Mouse (Mus musculus) midbrain, embryonic 14.5 days (tissue): ENCODE data around the gene Zfp367. TPM values are rescaled to one million over a fixed set of nuclear protein-coding genes. Genes with fewer than 3 reads are reported as not detected.

ENCODE experiments used
- ATAC-seq: fragments of 200-750 bp; cut with Nextera tagmentation; 2 replicates; pipeline ENCODE4 v1.8.0; 2017; ENCODE audit warnings: moderate number of reproducible peaks, moderate library complexity; ENCODE audit not compliant: low FRiP score, low TSS enrichment
- DNase-seq: peaks from one replicate; pipeline ENCODE4 v3.0.0-alpha.2; 2015
- H3K27ac ChIP-seq: fragments of 300-500 bp; sonication (generic); replicated peaks from 2 replicates; pipeline ENCODE4 v1.5.1; 2014; ENCODE audit warnings: mild to moderate bottlenecking, low read depth, low read length, moderate library complexity
- H3K27me3 ChIP-seq: fragments of 300-500 bp; sonication (generic); 2 replicates; pipeline ENCODE4 v1.6.1; 2014; ENCODE audit warnings: low read length, control low read depth, mixed read lengths; ENCODE audit not compliant: control insufficient read depth, insufficient read depth
- H3K36me3 ChIP-seq: fragments of 300-500 bp; sonication (generic); 2 replicates; pipeline ENCODE4 v1.6.1; 2014; ENCODE audit warnings: low read length, control low read depth; ENCODE audit not compliant: control insufficient read depth, insufficient read depth
- H3K4me1 ChIP-seq: fragments of 300-500 bp; sonication (generic); 2 replicates; pipeline ENCODE4 v1.6.1; 2014; ENCODE audit warnings: mild to moderate bottlenecking, antibody characterized with exemption, low read length, control low read depth; ENCODE audit not compliant: control insufficient read depth, insufficient read depth
- H3K4me2 ChIP-seq: fragments of 300-500 bp; sonication (generic); 2 replicates; pipeline ENCODE4 v1.6.1; 2014; ENCODE audit warnings: mild to moderate bottlenecking, low read length, moderate library complexity
- H3K4me3 ChIP-seq: fragments of 300-500 bp; sonication (generic); replicated peaks from 2 replicates; pipeline ENCODE4 v1.5.1; 2014; ENCODE audit warnings: low read depth, low read length
- H3K9ac ChIP-seq: fragments of 300-500 bp; sonication (generic); replicated peaks from 2 replicates; pipeline ENCODE4 v1.6.1; 2014; ENCODE audit warnings: mild to moderate bottlenecking, low read length, moderate library complexity
- H3K9me3 ChIP-seq: fragments of 300-500 bp; sonication (generic); 2 replicates; pipeline ENCODE4 v1.6.1; 2016; ENCODE audit warnings: low read length, control low read depth, mixed read lengths; ENCODE audit not compliant: control insufficient read depth
- WGBS: fragments of 180-500 bp; shearing (Covaris S2); extraction: QIAGEN DNeasy Blood & Tissue Kit; methylation state at CpG from one replicate; pipeline ENCODE4 v1.1.7; 2014; 5-methylcytosine and 5-hydroxymethylcytosine counted together
- polyA plus RNA-seq: library from polyadenylated mRNA; unstranded; fragments of >200 nt; fragmentation: Nextera tagmentation; extraction: Ambion mirVana; gene quantifications from 2 replicates; pipeline ENCODE4 v1.2.1, GENCODE M21; 2014

The Zfp367 gene
- polyA plus RNA-seq, 1 experiment from 2014 or later, result 7.2 TPM

- no peaks in the 10 kb centered on the region for H3K9me3 ChIP-seq
- no peak overlapping the region for H3K27ac ChIP-seq
- WGBS, result 60% methylated on average over 2 of the region's 2 CpGs
- H3K27me3 ChIP-seq, result no peaks in the 10 kb centered on the region
- H3K4me1 ChIP-seq, result no peaks in the 10 kb centered on the region
- no peak overlapping the region for H3K4me3 ChIP-seq
- no peak overlapping the region for H3K9ac ChIP-seq
- DNase-seq, result no peak
- ATAC-seq, result no peak
- H3K4me2 ChIP-seq, result no peak overlapping the region
- H3K36me3 ChIP-seq, result no peaks in the 10 kb centered on the region
Measured at GRCm38 (mm10) chr13:64117442-64117841, 35.6 kb downstream of the Zfp367 start.

GRCm38 (mm10) chr13:64110421-64110820 lies 42.6 kb downstream of the Zfp367 start:
- Histone ChIP-seq H3K4me3 (no peak overlapping the region), H3K36me3 (no peaks in the 10 kb centered on the region), H3K27me3 (no peaks in the 10 kb centered on the region), H3K9ac (no peak overlapping the region), H3K9me3 (no peaks in the 10 kb centered on the region), H3K4me1 (0 out of 2 replicates have a peak, but pooled peaks cover 2% of the 10 kb centered on the region), H3K4me2 (no peak overlapping the region), H3K27ac (no peak overlapping the region)
- WGBS, result 91% methylated on average over 1 of the region's 1 CpGs
- DNase-seq (no peak), ATAC-seq (no peak)

- H3K4me2 ChIP-seq, result no peak overlapping the region
- H3K36me3 ChIP-seq, result no peaks in the 10 kb centered on the region
- no peaks in the 10 kb centered on the region for H3K9me3 ChIP-seq
- no peaks in the 10 kb centered on the region for H3K27me3 ChIP-seq
- no peak overlapping the region for H3K4me3 ChIP-seq
- DNase-seq (peak; percentile 43), ATAC-seq (no peak)
- WGBS, result 24% methylated on average over 5 of the region's 5 CpGs
- H3K27ac ChIP-seq, result no peak overlapping the region
- H3K9ac ChIP-seq, result no peak overlapping the region
- H3K4me1 ChIP-seq, result 0 out of 2 replicates have a peak, but pooled peaks cover 2% of the 10 kb centered on the region
Measured at GRCm38 (mm10) chr13:64108381-64108850, 44.6 kb downstream of the Zfp367 start.

GRCm38 (mm10) chr13:64107535-64107934 lies 45.5 kb downstream of the Zfp367 start:
- H3K36me3 ChIP-seq, result no peaks in the 10 kb centered on the region
- H3K4me3 ChIP-seq, result no peak overlapping the region
- no peak overlapping the region for H3K27ac ChIP-seq
- DNase-seq, result peak; percentile 40
- H3K9ac ChIP-seq, result no peak overlapping the region
- H3K27me3 ChIP-seq, result no peaks in the 10 kb centered on the region
- peak; percentile 55; the same call in 1 of the 2 replicates for ATAC-seq
- H3K9me3 ChIP-seq, result no peaks in the 10 kb centered on the region
- 7% methylated on average over 8 of the region's 8 CpGs for WGBS
- 0 out of 2 replicates have a peak, but pooled peaks cover 2% of the 10 kb centered on the region for H3K4me1 ChIP-seq
- peak overlapping the region; percentile 6; the same call in 1 of the 2 replicates for H3K4me2 ChIP-seq

GRCm38 (mm10) chr13:64107105-64107504 lies 45.9 kb downstream of the Zfp367 start:
- DNase-seq, result no peak
- 0 out of 2 replicates have a peak, but pooled peaks cover 2% of the 10 kb centered on the region for H3K4me1 ChIP-seq
- H3K27me3 ChIP-seq, result no peaks in the 10 kb centered on the region
- H3K4me3 ChIP-seq, result no peak overlapping the region
- no peak overlapping the region for H3K27ac ChIP-seq
- no peak for ATAC-seq
- H3K4me2 ChIP-seq, result no peak overlapping the region
- no peaks in the 10 kb centered on the region for H3K36me3 ChIP-seq
- 29% methylated on average over 3 of the region's 3 CpGs for WGBS
- H3K9ac ChIP-seq, result no peak overlapping the region
- H3K9me3 ChIP-seq, result no peaks in the 10 kb centered on the region

- no peaks in the 10 kb centered on the region for H3K27me3 ChIP-seq
- WGBS, result 94% methylated on average over 3 of the region's 3 CpGs
- ATAC-seq (no peak), DNase-seq (no peak)
- H3K27ac ChIP-seq, result no peak overlapping the region
- H3K4me2 ChIP-seq, result no peak overlapping the region
- H3K4me1 ChIP-seq, result 0 out of 2 replicates have a peak, but pooled peaks cover 2% of the 10 kb centered on the region
- no peak overlapping the region for H3K9ac ChIP-seq
- H3K9me3 ChIP-seq, result no peaks in the 10 kb centered on the region
- no peak overlapping the region for H3K4me3 ChIP-seq
- H3K36me3 ChIP-seq, result no peaks in the 10 kb centered on the region
Measured at GRCm38 (mm10) chr13:64105690-64106089, 47.3 kb downstream of the Zfp367 start.

GRCm38 (mm10) chr13:64100186-64100585 lies 52.8 kb downstream of the Zfp367 start:
- Histone ChIP-seq H3K9ac (no peak overlapping the region), H3K4me2 (no peak overlapping the region), H3K4me3 (no peak overlapping the region), H3K36me3 (no peaks in the 10 kb centered on the region), H3K4me1 (no peaks in the 10 kb centered on the region), H3K9me3 (no peaks in the 10 kb centered on the region), H3K27ac (no peak overlapping the region), H3K27me3 (no peaks in the 10 kb centered on the region)
- ATAC-seq (no peak), DNase-seq (peak; percentile 81)
- WGBS, result 62% methylated on average over 3 of the region's 3 CpGs

GRCm38 (mm10) chr13:64098992-64099391 lies 54.0 kb downstream of the Zfp367 start:
- Histone ChIP-seq H3K4me1 (no peaks in the 10 kb centered on the region), H3K4me3 (no peak overlapping the region), H3K27ac (no peak overlapping the region), H3K9me3 (no peaks in the 10 kb centered on the region), H3K36me3 (no peaks in the 10 kb centered on the region), H3K27me3 (no peaks in the 10 kb centered on the region), H3K4me2 (no peak overlapping the region), H3K9ac (no peak overlapping the region)
- DNase-seq (peak; percentile 29), ATAC-seq (no peak)
- 78% methylated on average over 9 of the region's 9 CpGs for WGBS

- H3K9ac ChIP-seq, result no peak overlapping the region
- WGBS, result 4% methylated on average over 1 of the region's 1 CpGs
- H3K27ac ChIP-seq, result no peak overlapping the region
- H3K4me1 ChIP-seq, result no peaks in the 10 kb centered on the region
- no peak overlapping the region for H3K4me3 ChIP-seq
- DNase-seq, result peak; percentile 90
- no peak overlapping the region for H3K4me2 ChIP-seq
- no peaks in the 10 kb centered on the region for H3K36me3 ChIP-seq
- ATAC-seq, result no peak
- no peaks in the 10 kb centered on the region for H3K9me3 ChIP-seq
- no peaks in the 10 kb centered on the region; the same call in 1 of the 2 replicates for H3K27me3 ChIP-seq
Measured at GRCm38 (mm10) chr13:64093341-64093740, 59.7 kb downstream of the Zfp367 start.
